Mouse (Mus musculus) c-Kit-positive CD71-positive TER-119-negative erythroid progenitor cells, embryonic 14.5 days (primary cell): ENCODE data around the gene Iqck.

Experiments
- DNase-seq: peaks from one replicate; pipeline ENCODE4 v3.0.0-alpha.2; 2013; ENCODE audit warnings: low read depth

The Iqck gene

GRCm38 (mm10) chr7:118914561-118915165 is 59.1 kb downstream of the Iqck start:
- DNase-seq, result no peak

GRCm38 (mm10) chr7:118919261-118920006 is 63.9 kb downstream of the Iqck start:
- DNase-seq, result no peak

- DNase-seq, result no peak
Measured at GRCm38 (mm10) chr7:118922441-118923202, 67.1 kb downstream of the Iqck start.

GRCm38 (mm10) chr7:118925547-118925946 is 70.0 kb downstream of the Iqck start:
- no peak for DNase-seq

GRCm38 (mm10) chr7:118926516-118927260 is 71.1 kb downstream of the Iqck start:
- DNase-seq, result no peak

- DNase-seq, result no peak
Measured at GRCm38 (mm10) chr7:118927279-118927678, 71.7 kb downstream of the Iqck start.

- no peak for DNase-seq
Measured at GRCm38 (mm10) chr7:118928316-118928715, 72.8 kb downstream of the Iqck start.

GRCm38 (mm10) chr7:118928916-118929315 is 73.4 kb downstream of the Iqck start:
- DNase-seq, result no peak

GRCm38 (mm10) chr7:118929601-118930311 is 74.2 kb downstream of the Iqck start:
- DNase-seq, result no peak

- no peak for DNase-seq
Measured at GRCm38 (mm10) chr7:118931502-118932395, 76.2 kb downstream of the Iqck start.

- DNase-seq, result no peak
Measured at GRCm38 (mm10) chr7:118935306-118935705, 79.8 kb downstream of the Iqck start.

- DNase-seq, result no peak
Measured at GRCm38 (mm10) chr7:118936844-118937243, 81.3 kb downstream of the Iqck start.

GRCm38 (mm10) chr7:118937469-118938387 is 82.2 kb downstream of the Iqck start:
- no peak for DNase-seq

GRCm38 (mm10) chr7:118942297-118942696 is 86.7 kb downstream of the Iqck start:
- no peak for DNase-seq

- no peak for DNase-seq
Measured at GRCm38 (mm10) chr7:118943170-118943569, 87.6 kb downstream of the Iqck start.

- no peak for DNase-seq
Measured at GRCm38 (mm10) chr7:118944884-118945283, 89.3 kb downstream of the Iqck start.

GRCm38 (mm10) chr7:118947241-118947640 is 91.7 kb downstream of the Iqck start:
- DNase-seq, result no peak

- DNase-seq, result no peak
Measured at GRCm38 (mm10) chr7:118948677-118949282, 93.2 kb downstream of the Iqck start.

- DNase-seq, result no peak
Measured at GRCm38 (mm10) chr7:118949749-118950148, 94.2 kb downstream of the Iqck start.
